ENCODE assay signal across 22 mouse cellular contexts in genomic region chr13:59880055-59880454, GRCm38 (mm10). TPM values are rescaled to one million over a fixed set of nuclear protein-coding genes. Genes with fewer than 3 reads are reported as not detected.
DNase-seq lines count a peak whose midpoint lies in the region; ATAC-seq and TF ChIP-seq lines count a peak whose summit lies in the region.
"Had no signal": no experiment of that assay in that cellular context is flagged by ENCODE, and none has a peak within 500 bp of the region (broad histone marks: within the 10 kb centered on the region; RNA-seq: fewer than 3 reads in every experiment).

No protein-coding gene starts in this region.

- H3K9ac ChIP-seq in hindbrain, postnatal 0 days (replicated peaks; ENCODE audit: low read length), result no peak overlapping the region
- H3K9ac ChIP-seq in hindbrain, embryonic 13.5 days, result no peak overlapping the region
- no peak overlapping the region for H3K9ac ChIP-seq in limb, embryonic 12.5 days (replicated peaks)
- no peak overlapping the region for H3K9ac ChIP-seq in embryonic facial prominence, embryonic 12.5 days
- no peak overlapping the region for H3K9ac ChIP-seq in limb, embryonic 14.5 days (ENCODE audit: low read depth, low read length, severe bottlenecking)
- no peak overlapping the region for H3K9ac ChIP-seq in intestine, postnatal 0 days (ENCODE audit: low read depth, low read length)
- H3K9ac ChIP-seq: forebrain, embryonic 12.5 days; hindbrain, embryonic 12.5 days; intestine, embryonic 15.5 days; liver, embryonic 12.5 days had no signal

- H3K4me3 ChIP-seq in hindbrain, postnatal 0 days (ENCODE audit: low read length), result no peak overlapping the region
- no peak overlapping the region for H3K4me3 ChIP-seq in hindbrain, embryonic 13.5 days
- no peak overlapping the region for H3K4me3 ChIP-seq in limb, embryonic 12.5 days (replicated peaks)
- H3K4me3 ChIP-seq in limb, embryonic 10.5 days, result no peak overlapping the region
- no peak overlapping the region for H3K4me3 ChIP-seq in embryonic facial prominence, embryonic 12.5 days
- H3K4me3 ChIP-seq in limb, embryonic 14.5 days (replicated peaks; ENCODE audit: low read length), result no peak overlapping the region
- no peak overlapping the region for H3K4me3 ChIP-seq in intestine, postnatal 0 days (ENCODE audit: low read depth, low read length)
- H3K4me3 ChIP-seq: erythroblast, embryonic 14.5 days; forebrain, embryonic 12.5 days; hindbrain, embryonic 12.5 days; intestine, embryonic 15.5 days; left cerebral cortex, adult 2 months; liver, embryonic 12.5 days had no signal

- no peak overlapping the region for H3K4me2 ChIP-seq in hindbrain, postnatal 0 days (ENCODE audit: low read depth, low read length)
- H3K4me2 ChIP-seq in hindbrain, embryonic 13.5 days, result no peak overlapping the region
- H3K4me2 ChIP-seq in limb, embryonic 12.5 days, result no peak overlapping the region
- H3K4me2 ChIP-seq in embryonic facial prominence, embryonic 12.5 days (replicated peaks), result no peak overlapping the region
- no peak overlapping the region for H3K4me2 ChIP-seq in limb, embryonic 14.5 days (replicated peaks; ENCODE audit: low read depth, low read length, severe bottlenecking)
- no peak overlapping the region for H3K4me2 ChIP-seq in intestine, postnatal 0 days (replicated peaks; ENCODE audit: low read depth)
- H3K4me2 ChIP-seq: forebrain, embryonic 12.5 days; hindbrain, embryonic 12.5 days; intestine, embryonic 15.5 days; liver, embryonic 12.5 days had no signal

- H3K9me3 ChIP-seq in hindbrain, postnatal 0 days (ENCODE audit: low read length), result no peaks in the 10 kb centered on the region
- no peaks in the 10 kb centered on the region for H3K9me3 ChIP-seq in hindbrain, embryonic 13.5 days
- no peaks in the 10 kb centered on the region for H3K9me3 ChIP-seq in limb, embryonic 12.5 days
- no peaks in the 10 kb centered on the region for H3K9me3 ChIP-seq in limb, embryonic 10.5 days (replicated peaks)
- no peaks in the 10 kb centered on the region for H3K9me3 ChIP-seq in embryonic facial prominence, embryonic 12.5 days
- H3K9me3 ChIP-seq in limb, embryonic 14.5 days (ENCODE audit: control insufficient read depth, low read length), result no peaks in the 10 kb centered on the region
- no peaks in the 10 kb centered on the region for H3K9me3 ChIP-seq in intestine, postnatal 0 days (ENCODE audit: control insufficient read depth)
- H3K9me3 ChIP-seq: forebrain, embryonic 12.5 days; hindbrain, embryonic 12.5 days; intestine, embryonic 15.5 days; liver, embryonic 12.5 days had no signal

- H3K27me3 ChIP-seq in hindbrain, postnatal 0 days (ENCODE audit: insufficient read depth, low read length), result no peaks in the 10 kb centered on the region
- H3K27me3 ChIP-seq in hindbrain, embryonic 13.5 days, result no peaks in the 10 kb centered on the region
- H3K27me3 ChIP-seq in limb, embryonic 12.5 days, result no peaks in the 10 kb centered on the region
- H3K27me3 ChIP-seq in limb, embryonic 10.5 days (ENCODE audit: low read depth, poor library complexity, severe bottlenecking), result no peaks in the 10 kb centered on the region
- no peaks in the 10 kb centered on the region for H3K27me3 ChIP-seq in embryonic facial prominence, embryonic 12.5 days
- H3K27me3 ChIP-seq in limb, embryonic 14.5 days (ENCODE audit: control insufficient read depth, insufficient read depth, low read length), result no peaks in the 10 kb centered on the region
- no peaks in the 10 kb centered on the region for H3K27me3 ChIP-seq in intestine, postnatal 0 days (replicated peaks; ENCODE audit: control insufficient read depth, insufficient read depth, low read length)
- H3K27me3 ChIP-seq: forebrain, embryonic 12.5 days; hindbrain, embryonic 12.5 days; intestine, embryonic 15.5 days had no signal

- TF ChIP-seq POLR2A in limb, embryonic 14.5 days (IDR thresholded peaks at IDR 0.05; ENCODE audit: borderline replicate concordance, extremely low read depth, insufficient read depth, insufficient read length), result no peak

- no peaks in the 10 kb centered on the region for H3K4me1 ChIP-seq in hindbrain, postnatal 0 days (ENCODE audit: insufficient read depth, low read length)
- H3K4me1 ChIP-seq in hindbrain, embryonic 13.5 days (replicated peaks), result peaks cover 25% of the 10 kb centered on the region
- H3K4me1 ChIP-seq in limb, embryonic 12.5 days (replicated peaks), result peaks cover 30% of the 10 kb centered on the region
- H3K4me1 ChIP-seq in limb, embryonic 10.5 days, result peaks cover 25% of the 10 kb centered on the region
- H3K4me1 ChIP-seq in embryonic facial prominence, embryonic 12.5 days, result peaks cover 21% of the 10 kb centered on the region
- peaks cover 19% of the 10 kb centered on the region for H3K4me1 ChIP-seq in limb, embryonic 14.5 days (ENCODE audit: control insufficient read depth, insufficient read depth, low read length)
- no peaks in the 10 kb centered on the region for H3K4me1 ChIP-seq in intestine, postnatal 0 days (replicated peaks; ENCODE audit: control insufficient read depth, insufficient read depth, low read length)

- DNase-seq in hindbrain, postnatal 0 days (ENCODE audit: low spot score), result peak; percentile 19
- DNase-seq in limb, embryonic 10.5 days (ENCODE audit: low spot score), result no peak
- DNase-seq in limb, embryonic 14.5 days (ENCODE audit: low spot score), result peak; percentile 84
- DNase-seq: adrenal gland, adult 2 months; cerebellum, adult 18-20 months; cerebellum, postnatal 14 days; embryo, embryonic 11 days; lung, adult 2 months; lung, postnatal 14 days; thymus, adult 2 months; thymus, postnatal 4 days had no signal

- H3K36me3 ChIP-seq in hindbrain, postnatal 0 days (ENCODE audit: insufficient read depth, low read length), result no peaks in the 10 kb centered on the region
- H3K36me3 ChIP-seq in hindbrain, embryonic 13.5 days, result no peaks in the 10 kb centered on the region
- no peaks in the 10 kb centered on the region for H3K36me3 ChIP-seq in limb, embryonic 12.5 days
- no peaks in the 10 kb centered on the region for H3K36me3 ChIP-seq in limb, embryonic 10.5 days
- no peaks in the 10 kb centered on the region for H3K36me3 ChIP-seq in embryonic facial prominence, embryonic 12.5 days
- H3K36me3 ChIP-seq in limb, embryonic 14.5 days (ENCODE audit: control insufficient read depth, insufficient read depth, low read length), result no peaks in the 10 kb centered on the region
- H3K36me3 ChIP-seq in intestine, postnatal 0 days (ENCODE audit: control insufficient read depth, insufficient read depth), result no peaks in the 10 kb centered on the region
- H3K36me3 ChIP-seq: forebrain, embryonic 12.5 days; hindbrain, embryonic 12.5 days; intestine, embryonic 15.5 days; liver, embryonic 12.5 days had no signal

- no peak for TF ChIP-seq CTCF in hindbrain, postnatal 0 days (IDR thresholded peaks at IDR 0.05; ENCODE audit: low read depth)
- TF ChIP-seq CTCF in intestine, postnatal 0 days (IDR thresholded peaks at IDR 0.05; ENCODE audit: low read depth), result no peak

- 63% methylated on average over 3 of the region's 3 CpGs for WGBS in hindbrain, postnatal 0 days
- 77% methylated on average over 3 of the region's 3 CpGs for WGBS in hindbrain, embryonic 13.5 days
- 58% methylated on average over 3 of the region's 3 CpGs for WGBS in limb, embryonic 12.5 days
- WGBS in limb, embryonic 10.5 days, result 96% methylated on average over 3 of the region's 3 CpGs
- WGBS in embryonic facial prominence, embryonic 12.5 days, result 64% methylated on average over 3 of the region's 3 CpGs
- 28% methylated on average over 3 of the region's 3 CpGs for WGBS in limb, embryonic 14.5 days
- 79% methylated on average over 3 of the region's 3 CpGs for WGBS in intestine, postnatal 0 days

- no peak for ATAC-seq in hindbrain, postnatal 0 days
- ATAC-seq in hindbrain, embryonic 13.5 days (ENCODE audit: low FRiP score), result no peak
- ATAC-seq in limb, embryonic 12.5 days (ENCODE audit: insufficient number of reproducible peaks, insufficient read depth, low FRiP score, low TSS enrichment, low read depth), result peak; percentile 50; the same call in 1 of the 2 replicates
- no peak for ATAC-seq in embryonic facial prominence, embryonic 12.5 days (ENCODE audit: insufficient number of reproducible peaks, insufficient read depth, low FRiP score, low TSS enrichment)
- ATAC-seq in limb, embryonic 14.5 days (ENCODE audit: low FRiP score, low read depth), result peak; percentile 80
- ATAC-seq in intestine, postnatal 0 days, result no peak
- ATAC-seq in megakaryocyte-erythroid progenitor cell, adult 5-6 weeks (replicated peaks; ENCODE audit: low FRiP score, low TSS enrichment, poor library complexity, severe bottlenecking), result no peak
- ATAC-seq: intestine, embryonic 15.5 days; liver, embryonic 12.5 days had no signal

- no peak overlapping the region for H3K27ac ChIP-seq in hindbrain, postnatal 0 days
- H3K27ac ChIP-seq in hindbrain, embryonic 13.5 days, result no peak overlapping the region
- H3K27ac ChIP-seq in limb, embryonic 12.5 days, result peak overlapping the region; percentile 74
- H3K27ac ChIP-seq in limb, embryonic 10.5 days, result no peak overlapping the region
- peak overlapping the region; percentile 57; the same call in 1 of the 2 replicates for H3K27ac ChIP-seq in embryonic facial prominence, embryonic 12.5 days
- H3K27ac ChIP-seq in limb, embryonic 14.5 days (replicated peaks; ENCODE audit: low read depth, low read length), result peak overlapping the region; percentile 75
- no peak overlapping the region for H3K27ac ChIP-seq in intestine, postnatal 0 days (ENCODE audit: low read depth, low read length)
- H3K27ac ChIP-seq: forebrain, embryonic 12.5 days; hindbrain, embryonic 12.5 days; intestine, embryonic 15.5 days; left cerebral cortex, adult 2 months; liver, embryonic 12.5 days had no signal

RNA-seq across cellular contexts. Expression of gene Tut7, which starts 57.1 kb away (rescaled TPM):
- 27.9 and 29.5 TPM in 2 replicates for total RNA-seq in hindbrain, postnatal 0 days (2014; rRNA removed)
- polyA plus RNA-seq in hindbrain, postnatal 0 days (2015; fragmentation: Nextera tagmentation; extraction: Ambion mirVana), result 35.5 and 36.8 TPM in 2 replicates
- polyA plus RNA-seq in hindbrain, embryonic 13.5 days (2015; fragmentation: Nextera tagmentation; extraction: Ambion mirVana), result 51.5 and 53.1 TPM in 2 replicates
- polyA plus RNA-seq in limb, embryonic 12.5 days (2016; fragmentation: Nextera tagmentation; extraction: Ambion mirVana), result 56.0 and 56.5 TPM in 2 replicates
- 34.6 and 47.5 TPM in 2 replicates for polyA plus RNA-seq in limb, embryonic 10.5 days (2016; fragmentation: Nextera tagmentation; extraction: Ambion mirVana)
- polyA plus RNA-seq in embryonic facial prominence, embryonic 12.5 days (2016; fragmentation: Nextera tagmentation; extraction: Ambion mirVana), result 47.8 and 57.0 TPM in 2 replicates
- 32.5 and 39.9 TPM in 2 replicates for polyA plus RNA-seq in limb, embryonic 14.5 days (2012; rRNA removed)
- polyA plus RNA-seq in limb, embryonic 14.5 days (2014; fragmentation: Nextera tagmentation; extraction: Ambion mirVana), result 45.9 and 51.1 TPM in 2 replicates
- 50.1 and 55.4 TPM in 2 replicates for polyA plus RNA-seq in intestine, postnatal 0 days (2015; fragmentation: Nextera tagmentation; extraction: Ambion mirVana)
- total RNA-seq in megakaryocyte-erythroid progenitor cell, adult 5-6 weeks (2014; fragmentation: Nextera tagmentation), result 169 and 191 TPM in 2 replicates
- 249 and 329 TPM in 2 replicates for total RNA-seq in megakaryocyte-erythroid progenitor cell, adult 5-6 weeks (2017)

Comparison
In these comparisons a context has a peak if more than half of its experiments do, and no peak if none do; other contexts are left out.
1. H3K27ac ChIP-seq: peak in limb, embryonic 12.5 days (single experiment), embryonic facial prominence, embryonic 12.5 days (single experiment) and limb, embryonic 14.5 days (single experiment); none in hindbrain, postnatal 0 days (single experiment), hindbrain, embryonic 13.5 days (single experiment), limb, embryonic 10.5 days (single experiment) and intestine, postnatal 0 days (single experiment).
2. ATAC-seq: peak in limb, embryonic 12.5 days (single experiment) and limb, embryonic 14.5 days (single experiment); none in hindbrain, postnatal 0 days (single experiment), hindbrain, embryonic 13.5 days (single experiment), embryonic facial prominence, embryonic 12.5 days (single experiment), intestine, postnatal 0 days (single experiment) and megakaryocyte-erythroid progenitor cell, adult 5-6 weeks (single experiment).